Mouse (Mus musculus) limb, embryonic 12.5 days (tissue): ENCODE measurements around the gene Mbnl2. TPM values are rescaled to one million over a fixed set of nuclear protein-coding genes. Genes with fewer than 3 reads are reported as not detected.

Experiments
- ATAC-seq: fragments of 200-750 bp; cut with Nextera tagmentation; 2 replicates; pipeline ENCODE4 v1.8.0; 2017; ENCODE audit warnings: low read depth, moderate TSS enrichment; ENCODE audit not compliant: insufficient number of reproducible peaks, insufficient read depth, low FRiP score, low TSS enrichment
- H3K27ac ChIP-seq: fragments of 300-500 bp; sonication (generic); 2 replicates; pipeline ENCODE4 v1.5.1; 2016; ENCODE audit warnings: mild to moderate bottlenecking, moderate library complexity
- H3K27me3 ChIP-seq: fragments of 300-500 bp; sonication (generic); 2 replicates; pipeline ENCODE4 v1.6.1; 2016; ENCODE audit warnings: mild to moderate bottlenecking, moderate library complexity
- H3K36me3 ChIP-seq: fragments of 300-500 bp; sonication (generic); 2 replicates; pipeline ENCODE4 v1.6.1; 2016; ENCODE audit warnings: mild to moderate bottlenecking, moderate library complexity
- H3K4me1 ChIP-seq: fragments of 300-500 bp; sonication (generic); replicated peaks from 2 replicates; pipeline ENCODE4 v1.6.1; 2016
- H3K4me2 ChIP-seq: fragments of 300-500 bp; sonication (generic); 2 replicates; pipeline ENCODE4 v1.6.1; 2016; ENCODE audit warnings: mild to moderate bottlenecking, moderate library complexity
- H3K4me3 ChIP-seq: fragments of 300-500 bp; sonication (generic); replicated peaks from 2 replicates; pipeline ENCODE4 v1.5.1; 2016; ENCODE audit warnings: mild to moderate bottlenecking
- H3K9ac ChIP-seq: fragments of 300-500 bp; sonication (generic); replicated peaks from 2 replicates; pipeline ENCODE4 v1.6.1; 2016; ENCODE audit warnings: mild to moderate bottlenecking, moderate library complexity
- H3K9me3 ChIP-seq: fragments of 300-500 bp; sonication (generic); 2 replicates; pipeline ENCODE4 v1.6.1; 2016; ENCODE audit warnings: mild to moderate bottlenecking, moderate library complexity
- WGBS: fragments of 180-500 bp; shearing (Covaris S2); methylation state at CpG from one replicate; pipeline ENCODE4 v1.1.7; 2016; 5-methylcytosine and 5-hydroxymethylcytosine counted together
- polyA plus RNA-seq: library from polyadenylated mRNA; unstranded; fragments of >200 nt; fragmentation: Nextera tagmentation; extraction: Ambion mirVana; gene quantifications from 2 replicates; pipeline ENCODE4 v1.2.1, GENCODE M21; 2016

Gene Mbnl2
- polyA plus RNA-seq, 1 experiment from 2014 or later, result 79.0 TPM

DNA sequence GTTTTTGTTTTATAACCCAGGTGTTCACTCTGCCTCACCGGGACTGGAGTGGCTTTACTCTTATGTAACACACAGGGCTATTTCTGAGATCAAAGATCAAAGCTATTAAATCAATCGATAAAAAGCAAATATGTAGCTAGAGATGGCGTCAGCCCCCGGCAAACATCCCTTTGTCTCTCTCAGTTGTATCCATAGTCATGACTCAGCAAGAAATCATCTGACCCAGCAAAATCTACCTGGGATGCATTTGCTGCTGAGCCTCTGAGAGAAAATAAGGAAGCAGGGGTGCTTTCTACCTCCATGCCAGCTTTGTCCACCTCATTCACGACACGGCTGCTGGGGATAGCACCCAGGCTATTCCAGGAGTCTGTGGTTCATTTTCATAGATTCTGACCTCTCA lies 18.0 kb upstream of the Mbnl2 start:
- H3K9ac ChIP-seq, result no peak overlapping the region
- H3K27me3 ChIP-seq, result no peaks in the 10 kb centered on the region
- 64% methylated on average over 6 of the region's 6 CpGs for WGBS
- H3K9me3 ChIP-seq, result peaks cover 4% of the 10 kb centered on the region; the same call in 1 of the 2 replicates
- H3K4me2 ChIP-seq, result no peak overlapping the region
- no peaks in the 10 kb centered on the region for H3K36me3 ChIP-seq
- no peaks in the 10 kb centered on the region; the same call in 1 of the 2 replicates for H3K4me1 ChIP-seq
- no peak for ATAC-seq
- H3K27ac ChIP-seq, result no peak overlapping the region
- H3K4me3 ChIP-seq, result no peak overlapping the region

DNA sequence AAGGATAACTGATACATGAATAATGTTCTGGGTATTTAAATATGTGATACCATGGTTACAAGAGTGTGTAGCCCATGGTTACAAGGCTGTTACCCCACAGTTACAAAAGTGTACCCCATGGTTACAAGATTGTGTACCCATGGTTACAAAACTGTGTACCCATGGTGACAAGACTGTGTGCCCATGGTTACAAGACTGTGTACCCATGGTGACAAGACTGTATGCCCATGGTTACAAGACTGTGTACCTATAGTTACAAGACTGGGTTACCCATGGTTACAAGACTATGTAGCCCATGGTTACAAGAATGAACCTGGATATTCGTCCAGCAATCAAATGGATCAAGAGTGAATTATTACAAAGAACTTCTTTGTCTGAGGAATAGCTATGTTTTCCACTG lies 16.0 kb upstream of the Mbnl2 start:
- peaks cover 4% of the 10 kb centered on the region; the same call in 1 of the 2 replicates for H3K9me3 ChIP-seq
- H3K27me3 ChIP-seq, result no peaks in the 10 kb centered on the region
- WGBS, result 82% methylated on average over 1 of the region's 1 CpGs
- H3K4me1 ChIP-seq, result no peaks in the 10 kb centered on the region; the same call in 1 of the 2 replicates
- no peak overlapping the region for H3K27ac ChIP-seq
- H3K4me2 ChIP-seq, result no peak overlapping the region
- H3K9ac ChIP-seq, result no peak overlapping the region
- no peak overlapping the region for H3K4me3 ChIP-seq
- ATAC-seq, result no peak
- H3K36me3 ChIP-seq, result no peaks in the 10 kb centered on the region

DNA sequence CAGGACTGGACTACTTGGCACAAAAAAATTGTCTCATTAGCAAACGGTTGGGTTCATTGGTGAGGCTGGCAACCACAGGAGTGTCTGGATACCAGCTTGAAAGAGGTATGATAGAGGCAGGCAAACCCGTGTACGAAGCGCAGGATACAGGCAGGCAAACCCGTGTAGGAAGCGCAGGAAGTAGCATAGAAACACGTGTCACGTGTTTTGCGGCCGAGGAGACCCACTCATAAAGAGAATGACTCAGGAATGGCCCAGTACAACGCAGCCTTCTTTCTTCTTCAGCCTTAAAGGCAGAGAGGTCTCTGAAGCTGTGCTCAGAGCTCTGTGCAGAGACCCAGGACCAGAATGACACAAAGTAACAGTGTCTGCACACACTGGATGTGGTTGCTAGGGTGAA lies 13.9 kb upstream of the Mbnl2 start:
- 89% methylated on average over 11 of the region's 11 CpGs for WGBS
- ATAC-seq, result no peak
- Histone ChIP-seq H3K4me2 (no peak overlapping the region), H3K9ac (no peak overlapping the region), H3K4me3 (no peak overlapping the region), H3K4me1 (no peaks in the 10 kb centered on the region; the same call in 1 of the 2 replicates), H3K36me3 (no peaks in the 10 kb centered on the region), H3K9me3 (no peaks in the 10 kb centered on the region), H3K27me3 (no peaks in the 10 kb centered on the region), H3K27ac (no peak overlapping the region)

DNA sequence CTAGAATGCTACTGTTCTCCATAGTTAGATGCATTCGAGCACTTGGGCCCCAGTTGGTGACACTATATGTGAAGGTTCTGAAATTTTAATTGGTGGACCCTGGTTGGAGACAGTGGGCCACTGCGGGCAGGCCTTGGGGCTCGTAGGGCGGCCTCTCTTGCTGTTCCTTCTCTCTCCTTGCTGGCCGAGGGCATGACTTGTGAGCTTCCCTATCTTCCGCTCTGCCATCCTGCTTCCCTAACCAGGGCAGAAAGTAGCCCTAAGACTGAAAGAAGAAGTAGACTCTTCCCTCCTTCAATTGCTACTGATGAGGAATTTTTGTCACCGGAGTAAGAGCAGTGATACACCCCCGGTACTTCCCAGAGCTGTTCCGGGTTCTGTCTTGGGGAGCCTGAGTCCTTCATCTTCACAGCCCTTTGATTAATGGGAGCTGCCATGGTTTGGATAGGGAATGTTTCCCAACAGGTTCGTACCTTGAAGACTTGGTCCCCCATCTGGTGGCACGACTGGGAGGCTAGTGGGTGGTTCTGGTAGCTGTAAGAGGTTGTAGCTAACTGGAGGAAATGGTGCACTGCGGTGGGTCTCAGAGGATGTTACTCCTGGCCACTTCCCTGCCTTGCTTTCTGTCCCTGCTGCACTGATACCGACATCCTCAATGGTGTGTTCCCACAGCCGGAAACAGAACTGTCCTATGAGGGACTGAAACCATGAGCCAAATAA lies 12.6 kb upstream of the Mbnl2 start:
- no peaks in the 10 kb centered on the region for H3K36me3 ChIP-seq
- H3K27me3 ChIP-seq, result no peaks in the 10 kb centered on the region

DNA sequence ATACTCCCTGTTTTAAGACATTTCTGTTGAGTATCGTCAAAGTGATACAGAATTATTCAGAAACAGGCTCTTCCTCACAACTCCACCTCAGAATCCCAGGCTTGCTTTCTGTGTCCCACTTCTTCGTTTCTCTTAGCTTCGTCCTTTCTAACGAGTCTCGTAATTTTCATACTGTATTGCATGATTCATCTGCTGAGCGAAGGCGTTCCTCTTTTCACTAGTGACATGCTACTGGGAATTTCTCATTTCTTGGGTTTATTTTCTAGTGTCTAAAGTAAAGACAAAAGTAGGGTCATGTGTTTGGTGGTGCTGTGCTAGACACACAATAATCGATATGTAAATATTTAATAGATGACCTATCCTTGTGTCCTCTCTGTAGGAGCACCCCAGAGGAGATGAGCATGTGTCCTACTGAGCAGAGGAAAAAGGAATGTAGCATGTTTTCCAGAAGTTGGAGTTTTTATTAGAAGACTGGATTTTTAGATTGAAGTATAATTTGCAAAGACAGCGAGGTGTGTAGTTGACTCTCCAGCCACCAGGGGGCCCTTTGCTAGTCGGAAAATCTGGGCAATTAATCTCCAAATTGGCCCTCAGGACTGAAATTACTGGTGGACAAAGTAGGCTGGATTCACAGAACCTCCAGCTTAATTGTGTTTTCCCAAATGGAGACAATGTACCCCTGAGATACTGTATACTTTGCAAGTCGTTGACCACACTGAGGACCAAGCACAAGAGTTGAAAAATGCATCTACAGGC lies 11.9 kb upstream of the Mbnl2 start:
- no peak overlapping the region for H3K9ac ChIP-seq
- ATAC-seq, result no peak
- H3K36me3 ChIP-seq, result no peaks in the 10 kb centered on the region
- no peak overlapping the region for H3K4me2 ChIP-seq
- no peak overlapping the region for H3K4me3 ChIP-seq
- 75% methylated on average over 11 of the region's 11 CpGs for WGBS
- no peaks in the 10 kb centered on the region for H3K9me3 ChIP-seq
- no peak overlapping the region for H3K27ac ChIP-seq
- H3K4me1 ChIP-seq, result no peaks in the 10 kb centered on the region
- H3K27me3 ChIP-seq, result no peaks in the 10 kb centered on the region

More for the DNA sequence above, 12.6 kb upstream of the Mbnl2 start:
- Histone ChIP-seq H3K9me3 (no peaks in the 10 kb centered on the region), H3K4me3 (no peak overlapping the region), H3K27ac (no peak overlapping the region), H3K4me2 (no peak overlapping the region), H3K4me1 (no peaks in the 10 kb centered on the region), H3K9ac (no peak overlapping the region)
- WGBS, result 87% methylated on average over 14 of the region's 14 CpGs
- no peak for ATAC-seq

GRCm38 (mm10) chr14:120265886-120266285 lies 9.6 kb upstream of the Mbnl2 start:
- Histone ChIP-seq H3K4me3 (no peak overlapping the region), H3K9ac (no peak overlapping the region), H3K4me2 (no peak overlapping the region), H3K27me3 (no peaks in the 10 kb centered on the region), H3K36me3 (no peaks in the 10 kb centered on the region), H3K27ac (no peak overlapping the region), H3K4me1 (no peaks in the 10 kb centered on the region), H3K9me3 (no peaks in the 10 kb centered on the region)
- no peak for ATAC-seq

- no peak for ATAC-seq
- Histone ChIP-seq H3K4me3 (no peak overlapping the region), H3K9ac (no peak overlapping the region), H3K27me3 (no peaks in the 10 kb centered on the region), H3K9me3 (no peaks in the 10 kb centered on the region), H3K27ac (no peak overlapping the region), H3K4me2 (no peak overlapping the region), H3K4me1 (no peaks in the 10 kb centered on the region), H3K36me3 (no peaks in the 10 kb centered on the region)
- 89% methylated on average over 4 of the region's 4 CpGs for WGBS
Observed at GRCm38 (mm10) chr14:120267130-120267529, 8.3 kb upstream of the Mbnl2 start.

GRCm38 (mm10) chr14:120270031-120270430 lies 5.4 kb upstream of the Mbnl2 start:
- Histone ChIP-seq H3K4me3 (no peak overlapping the region), H3K27ac (no peak overlapping the region), H3K4me2 (no peak overlapping the region), H3K9ac (no peak overlapping the region), H3K4me1 (peaks cover 9% of the 10 kb centered on the region), H3K9me3 (no peaks in the 10 kb centered on the region), H3K27me3 (no peaks in the 10 kb centered on the region), H3K36me3 (no peaks in the 10 kb centered on the region)
- WGBS, result 75% methylated on average over 3 of the region's 3 CpGs
- no peak for ATAC-seq

GRCm38 (mm10) chr14:120270633-120271032 lies 4.8 kb upstream of the Mbnl2 start:
- Histone ChIP-seq H3K9me3 (no peaks in the 10 kb centered on the region), H3K36me3 (no peaks in the 10 kb centered on the region), H3K9ac (no peak overlapping the region), H3K4me1 (peaks cover 9% of the 10 kb centered on the region), H3K4me3 (no peak overlapping the region), H3K4me2 (no peak overlapping the region), H3K27ac (no peak overlapping the region), H3K27me3 (no peaks in the 10 kb centered on the region)
- ATAC-seq, result no peak
- 82% methylated on average over 4 of the region's 4 CpGs for WGBS

GRCm38 (mm10) chr14:120271096-120271495 lies 4.4 kb upstream of the Mbnl2 start:
- H3K36me3 ChIP-seq, result no peaks in the 10 kb centered on the region
- H3K4me2 ChIP-seq, result no peak overlapping the region
- no peak overlapping the region for H3K9ac ChIP-seq
- no peak overlapping the region for H3K27ac ChIP-seq
- no peaks in the 10 kb centered on the region for H3K27me3 ChIP-seq
- 86% methylated on average over 8 of the region's 8 CpGs for WGBS
- H3K4me1 ChIP-seq, result peaks cover 9% of the 10 kb centered on the region
- no peak overlapping the region for H3K4me3 ChIP-seq
- no peaks in the 10 kb centered on the region for H3K9me3 ChIP-seq
- ATAC-seq, result no peak

DNA sequence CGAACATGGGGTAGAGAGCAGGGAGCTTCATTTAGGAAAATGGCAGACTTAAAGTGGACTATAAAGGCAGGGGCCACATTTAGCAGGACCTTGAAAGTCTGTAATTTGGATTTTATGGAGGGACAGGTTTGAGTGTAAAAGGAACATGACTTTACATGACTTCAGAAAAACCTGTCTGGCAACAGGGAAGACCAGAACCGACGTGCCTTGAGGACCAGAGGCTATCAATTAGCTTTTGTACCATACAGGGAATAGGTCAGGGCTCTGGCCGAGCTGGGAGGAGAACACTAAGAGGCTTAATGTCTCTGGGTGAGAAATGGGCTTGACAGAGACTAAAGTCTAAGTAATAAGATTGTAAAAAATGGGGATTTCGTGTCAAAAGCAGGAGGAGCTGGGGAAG lies 1.7 kb upstream of the Mbnl2 start:
- Histone ChIP-seq H3K9me3 (no peaks in the 10 kb centered on the region), H3K4me1 (peaks cover 26% of the 10 kb centered on the region), H3K4me2 (no peak overlapping the region), H3K27me3 (no peaks in the 10 kb centered on the region), H3K4me3 (no peak overlapping the region), H3K9ac (no peak overlapping the region), H3K27ac (peak overlapping the region; percentile 46; the same call in 1 of the 2 replicates), H3K36me3 (no peaks in the 10 kb centered on the region)
- ATAC-seq, result no peak
- 55% methylated on average over 5 of the region's 5 CpGs for WGBS
